Mouse (Mus musculus): Measurements from ENCODE around the gene Tmem177. TPM values are rescaled to one million over a fixed set of nuclear protein-coding genes. Genes with fewer than 3 reads are reported as not detected.

The Tmem177 gene
- polyA plus RNA-seq, 1 experiment: 7.5 TPM

DNA sequence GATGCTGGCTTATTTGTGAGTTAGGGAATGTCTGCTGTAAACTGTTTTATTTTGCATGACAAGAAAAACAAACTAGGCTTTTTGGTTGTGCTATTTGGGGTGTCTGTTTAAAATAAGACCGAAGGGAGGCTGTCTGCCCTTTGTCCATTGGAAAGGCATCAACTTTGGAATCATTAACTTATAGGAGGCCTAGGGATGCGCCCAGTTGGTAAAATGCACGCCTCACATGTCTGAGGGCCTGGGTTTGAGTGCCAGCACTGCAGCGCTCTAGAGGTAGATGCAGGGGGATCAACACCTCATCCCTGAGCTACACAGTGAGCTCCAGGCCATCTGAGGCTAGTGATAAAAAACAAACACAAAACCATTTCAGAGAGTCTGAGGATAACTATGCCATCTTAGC lies 35.5 kb downstream of the Tmem177 start:
- Histone ChIP-seq H3K4me3 (ENCODE audit: control insufficient read depth, insufficient read depth, low read length) (no peak overlapping the region), H3K36me3 (ENCODE audit: control insufficient read depth, insufficient read depth, low read length) (no peaks in the 10 kb centered on the region), H3K27ac (ENCODE audit: control insufficient read depth, insufficient read depth, low read length) (no peak overlapping the region), H3K27me3 (ENCODE audit: control insufficient read depth, insufficient read depth, low read length) (no peaks in the 10 kb centered on the region), H3K4me1 (replicated peaks; ENCODE audit: control insufficient read depth, insufficient read depth, low read length) (no peaks in the 10 kb centered on the region)
- 94% methylated on average over 4 of the region's 4 CpGs for WGBS
- DNase-seq: no peak
- no peak for TF ChIP-seq CTCF (IDR thresholded peaks at IDR 0.05; ENCODE audit: borderline replicate concordance, control insufficient read depth, extremely low read depth, insufficient read depth, low read length, poor library complexity)
- TF ChIP-seq POLR2A (IDR thresholded peaks at IDR 0.05; ENCODE audit: control insufficient read depth, extremely low read depth, insufficient read depth, low read length, poor library complexity): no peak

DNA sequence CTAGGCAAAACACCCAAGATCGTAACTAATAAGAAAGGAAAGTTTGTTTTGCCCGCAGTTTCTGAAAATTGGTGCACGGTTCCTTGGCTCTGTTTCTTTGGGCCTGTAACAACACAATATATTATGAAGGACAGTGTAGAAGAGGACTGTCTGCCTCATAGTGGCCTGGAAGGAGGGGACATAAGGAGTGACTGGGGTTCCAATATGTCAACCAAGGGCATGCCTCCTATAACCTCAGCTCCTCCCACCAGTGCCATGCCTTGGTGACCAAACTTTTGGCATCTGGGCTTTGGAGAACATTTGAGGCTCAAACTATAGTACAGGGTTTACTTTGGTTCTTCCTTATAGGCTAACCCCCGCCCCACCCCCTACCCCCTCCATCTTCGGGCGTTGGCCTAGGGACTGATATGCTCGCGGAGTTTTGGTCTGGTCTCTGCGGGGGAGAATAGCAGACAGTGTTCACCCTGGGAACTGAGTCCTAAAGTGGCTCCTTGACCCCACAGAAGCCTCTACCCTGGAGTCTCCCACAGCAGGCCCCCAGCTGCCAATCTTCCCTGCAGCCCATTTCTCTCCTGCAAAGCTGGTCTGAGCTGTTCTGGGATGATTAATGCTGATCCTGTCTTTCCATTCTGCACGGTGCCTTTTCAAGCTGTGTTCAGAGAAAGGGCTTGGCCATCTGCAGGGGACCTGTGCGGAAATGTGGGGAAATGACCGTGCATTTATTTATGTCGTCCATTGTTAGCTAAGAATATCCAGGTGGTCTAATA lies 44.4 kb downstream of the Tmem177 start:
- no peaks in the 10 kb centered on the region for H3K27me3 ChIP-seq (ENCODE audit: control insufficient read depth, insufficient read depth, low read length)
- H3K4me3 ChIP-seq (ENCODE audit: control insufficient read depth, insufficient read depth, low read length): no peak overlapping the region
- no peaks in the 10 kb centered on the region for H3K36me3 ChIP-seq (ENCODE audit: control insufficient read depth, insufficient read depth, low read length)
- WGBS: 70% methylated on average over 13 of the region's 13 CpGs
- DNase-seq: no peak
- no peaks in the 10 kb centered on the region for H3K4me1 ChIP-seq (replicated peaks; ENCODE audit: control insufficient read depth, insufficient read depth, low read length)
- H3K27ac ChIP-seq (ENCODE audit: control insufficient read depth, insufficient read depth, low read length): no peak overlapping the region
- TF ChIP-seq POLR2A (IDR thresholded peaks at IDR 0.05; ENCODE audit: control insufficient read depth, extremely low read depth, insufficient read depth, low read length, poor library complexity) (no peak), CTCF (IDR thresholded peaks at IDR 0.05; ENCODE audit: borderline replicate concordance, control insufficient read depth, extremely low read depth, insufficient read depth, low read length, poor library complexity) (no peak)

DNA sequence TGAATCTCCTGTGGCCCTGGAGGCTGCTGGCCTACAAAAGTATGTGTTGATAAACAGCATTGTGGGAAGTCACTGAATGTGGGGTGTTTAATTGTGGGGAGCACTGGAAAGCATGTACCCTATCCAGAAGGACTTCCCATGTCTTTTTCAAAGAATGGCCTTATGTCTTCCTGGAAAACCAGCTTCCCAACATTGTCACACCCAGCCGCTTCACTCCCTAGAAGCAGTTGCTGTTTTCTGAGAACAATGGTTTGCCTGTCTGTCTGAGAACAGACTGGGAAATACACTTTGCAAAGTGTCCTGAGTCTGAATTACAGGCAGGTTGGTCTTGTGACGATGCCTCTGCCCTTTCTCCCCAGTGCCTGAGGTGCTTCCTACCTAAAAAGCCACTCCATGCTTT lies 45.7 kb downstream of the Tmem177 start:
- no peak for DNase-seq
- H3K27me3 ChIP-seq (ENCODE audit: control insufficient read depth, insufficient read depth, low read length): no peaks in the 10 kb centered on the region
- 89% methylated on average over 2 of the region's 2 CpGs for WGBS
- TF ChIP-seq POLR2A (IDR thresholded peaks at IDR 0.05; ENCODE audit: control insufficient read depth, extremely low read depth, insufficient read depth, low read length, poor library complexity) (no peak), CTCF (IDR thresholded peaks at IDR 0.05; ENCODE audit: borderline replicate concordance, control insufficient read depth, extremely low read depth, insufficient read depth, low read length, poor library complexity) (no peak)
- no peak overlapping the region for H3K4me3 ChIP-seq (ENCODE audit: control insufficient read depth, insufficient read depth, low read length)
- H3K4me1 ChIP-seq (replicated peaks; ENCODE audit: control insufficient read depth, insufficient read depth, low read length): no peaks in the 10 kb centered on the region
- H3K36me3 ChIP-seq (ENCODE audit: control insufficient read depth, insufficient read depth, low read length): no peaks in the 10 kb centered on the region
- H3K27ac ChIP-seq (ENCODE audit: control insufficient read depth, insufficient read depth, low read length): no peak overlapping the region

GRCm38 (mm10) chr1:119865311-119865710 lies 47.7 kb downstream of the Tmem177 start:
- Histone ChIP-seq H3K4me1 (replicated peaks; ENCODE audit: control insufficient read depth, insufficient read depth, low read length) (no peaks in the 10 kb centered on the region), H3K4me3 (ENCODE audit: control insufficient read depth, insufficient read depth, low read length) (no peak overlapping the region), H3K27me3 (ENCODE audit: control insufficient read depth, insufficient read depth, low read length) (no peaks in the 10 kb centered on the region), H3K27ac (ENCODE audit: control insufficient read depth, insufficient read depth, low read length) (no peak overlapping the region), H3K36me3 (ENCODE audit: control insufficient read depth, insufficient read depth, low read length) (no peaks in the 10 kb centered on the region)
- WGBS: 95% methylated on average over 6 of the region's 6 CpGs
- no peak for DNase-seq
- TF ChIP-seq POLR2A (IDR thresholded peaks at IDR 0.05; ENCODE audit: control insufficient read depth, extremely low read depth, insufficient read depth, low read length, poor library complexity) (no peak), CTCF (IDR thresholded peaks at IDR 0.05; ENCODE audit: borderline replicate concordance, control insufficient read depth, extremely low read depth, insufficient read depth, low read length, poor library complexity) (no peak)

DNA sequence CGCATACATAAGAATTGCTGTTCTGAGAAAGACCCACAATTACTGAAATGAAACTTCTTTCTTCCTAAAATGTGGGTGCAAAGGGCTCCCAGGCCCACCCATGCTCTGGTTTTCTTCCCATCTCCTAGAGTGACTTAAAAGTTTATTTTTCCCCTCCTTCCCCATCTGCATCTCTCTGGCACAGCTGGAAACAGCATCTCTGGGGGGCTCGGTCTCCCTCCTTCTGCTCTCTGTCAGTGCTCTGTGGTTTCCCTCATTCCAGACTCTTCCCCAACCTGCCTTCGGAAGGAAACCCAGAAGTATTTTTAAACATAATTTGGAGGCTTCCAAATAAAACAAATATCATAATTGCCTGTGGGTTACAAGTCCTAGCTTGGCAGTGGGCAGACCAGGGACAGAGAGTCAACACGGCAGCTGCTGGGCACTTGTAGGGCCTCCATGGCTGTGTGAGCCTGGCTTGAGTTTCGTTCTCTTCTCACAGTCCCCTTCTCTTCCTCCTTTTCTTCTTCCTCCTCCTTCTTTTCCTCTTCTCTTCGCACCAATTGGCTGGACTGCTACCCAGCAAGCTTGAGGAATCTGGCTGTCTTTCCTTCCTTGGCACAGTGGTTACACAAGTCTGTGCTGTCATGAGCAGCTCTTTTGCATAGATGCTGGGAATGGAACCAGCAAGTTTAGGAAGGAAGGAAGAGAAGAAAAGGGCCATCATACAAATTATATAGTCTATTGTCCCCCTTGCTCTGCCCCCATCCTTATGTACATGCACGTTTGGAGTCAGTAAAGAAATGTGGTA lies 49.3 kb downstream of the Tmem177 start:
- Histone ChIP-seq H3K27me3 (ENCODE audit: control insufficient read depth, insufficient read depth, low read length) (no peaks in the 10 kb centered on the region), H3K4me3 (ENCODE audit: control insufficient read depth, insufficient read depth, low read length) (no peak overlapping the region), H3K36me3 (ENCODE audit: control insufficient read depth, insufficient read depth, low read length) (no peaks in the 10 kb centered on the region), H3K27ac (ENCODE audit: control insufficient read depth, insufficient read depth, low read length) (no peak overlapping the region; the same call in 1 of the 2 replicates), H3K4me1 (replicated peaks; ENCODE audit: control insufficient read depth, insufficient read depth, low read length) (no peaks in the 10 kb centered on the region)
- DNase-seq: no peak
- TF ChIP-seq POLR2A (IDR thresholded peaks at IDR 0.05; ENCODE audit: control insufficient read depth, extremely low read depth, insufficient read depth, low read length, poor library complexity): no peak
- TF ChIP-seq CTCF (IDR thresholded peaks at IDR 0.05; ENCODE audit: borderline replicate concordance, control insufficient read depth, extremely low read depth, insufficient read depth, low read length, poor library complexity): no peak
- 82% methylated on average over 7 of the region's 7 CpGs for WGBS

DNA sequence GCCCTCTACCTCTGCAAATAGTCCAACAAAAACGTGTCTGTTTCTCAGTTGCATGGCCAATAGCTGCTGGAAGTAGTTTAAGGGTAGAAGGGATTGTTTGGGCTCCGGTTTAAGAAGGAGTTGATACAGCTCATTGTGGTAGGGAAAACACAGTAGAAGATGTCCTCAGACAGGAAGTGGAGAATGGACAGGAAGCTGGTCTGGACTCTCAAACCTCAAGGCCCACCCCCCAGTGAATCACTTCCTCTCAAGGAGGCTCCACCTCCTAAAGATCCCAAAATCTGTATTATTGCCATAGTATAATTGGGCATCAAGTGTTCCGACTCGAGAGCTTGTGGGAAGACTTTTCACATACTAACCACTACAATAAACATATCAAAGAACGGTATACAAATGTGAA lies 53.4 kb downstream of the Tmem177 start:
- H3K36me3 ChIP-seq (ENCODE audit: control insufficient read depth, insufficient read depth, low read length): no peaks in the 10 kb centered on the region
- no peaks in the 10 kb centered on the region for H3K4me1 ChIP-seq (replicated peaks; ENCODE audit: control insufficient read depth, insufficient read depth, low read length)
- WGBS: 81% methylated on average over 5 of the region's 5 CpGs
- no peaks in the 10 kb centered on the region for H3K27me3 ChIP-seq (ENCODE audit: control insufficient read depth, insufficient read depth, low read length)
- TF ChIP-seq CTCF (IDR thresholded peaks at IDR 0.05; ENCODE audit: borderline replicate concordance, control insufficient read depth, extremely low read depth, insufficient read depth, low read length, poor library complexity) (no peak), POLR2A (IDR thresholded peaks at IDR 0.05; ENCODE audit: control insufficient read depth, extremely low read depth, insufficient read depth, low read length, poor library complexity) (no peak)
- H3K4me3 ChIP-seq (ENCODE audit: control insufficient read depth, insufficient read depth, low read length): no peak overlapping the region
- no peak for DNase-seq
- H3K27ac ChIP-seq (ENCODE audit: control insufficient read depth, insufficient read depth, low read length): no peak overlapping the region

Other genes with a start within 250 kb of the Tmem177 start
- gene Ptpn4, start 75.6 kb downstream of the Tmem177 start, polyA plus RNA-seq (2012; rRNA removed): 4.4 and 8.6 TPM in 2 replicates
- not detected in 2 replicates for gene Cfap221, start 84.0 kb upstream of the Tmem177 start, polyA plus RNA-seq (2012; rRNA removed)
- gene Sctr, start 93.7 kb upstream of the Tmem177 start, polyA plus RNA-seq (2012; rRNA removed): 0.96 TPM in 2 replicates
- gene Tmem37, start 160.9 kb upstream of the Tmem177 start, polyA plus RNA-seq (2012; rRNA removed): 15.7 and 18.5 TPM in 2 replicates
- 210 and 247 TPM in 2 replicates for gene Dbi, start 207.9 kb upstream of the Tmem177 start, polyA plus RNA-seq (2012; rRNA removed)
- 4.4 and 5.5 TPM in 2 replicates for gene 3110009E18Rik, start 208.0 kb upstream of the Tmem177 start, polyA plus RNA-seq (2012; rRNA removed)

Data from thymus, adult 2 months (tissue).